Mouse (Mus musculus): ENCODE results near the gene Mybl2.

Mybl2 gene

DNA sequence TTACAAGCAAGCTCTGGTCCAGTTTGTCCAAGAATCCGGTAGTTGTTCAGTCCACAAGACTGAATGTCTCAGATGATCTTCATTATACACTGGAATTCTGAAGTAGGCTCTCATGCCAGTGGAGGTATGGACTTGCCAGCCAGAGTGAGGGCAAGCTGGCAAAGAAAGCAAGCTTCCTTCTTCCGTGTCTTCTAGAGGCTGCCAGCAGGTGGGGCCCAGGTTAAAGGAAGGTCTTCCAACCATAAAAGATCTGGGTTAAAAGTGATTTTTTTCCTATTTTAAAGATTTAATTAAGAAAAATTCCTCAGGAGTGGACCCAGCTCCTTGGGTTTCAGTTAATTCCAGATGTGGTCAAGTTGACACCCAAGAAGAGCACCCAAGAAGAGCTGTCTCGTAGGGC, 15.7 kb downstream of the Mybl2 start:
- in situ Hi-C loops (cut with MboI; ENCODE audit: unreplicated experiment in 2 of 2) = loop anchor here (5.0 to 10.0 kb wide), 2 partner anchors 63 to 135 kb away; partner anchors contain the start of gene Srsf6 (in 1 of the 2)

DNA sequence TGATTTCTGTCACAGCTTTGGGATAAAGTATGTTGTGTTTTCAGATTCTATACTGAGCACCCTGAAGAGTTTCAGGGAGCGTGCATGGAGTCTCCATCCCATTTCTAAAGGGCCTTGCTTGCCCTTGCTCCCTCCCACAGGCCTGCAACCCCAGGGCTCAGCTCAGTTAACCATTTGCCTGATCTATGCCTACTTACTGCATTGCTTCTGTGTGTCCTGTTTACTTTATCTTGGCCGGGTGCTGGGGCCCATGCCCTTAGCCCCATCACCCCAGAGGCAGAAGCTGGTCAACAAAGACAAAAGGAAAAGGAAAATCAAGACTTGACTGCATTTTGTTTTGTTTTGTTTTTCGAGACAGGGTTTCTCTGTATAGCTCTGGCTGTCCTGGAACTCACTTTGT, 17.1 kb downstream of the Mybl2 start:
- in situ Hi-C loops (cut with MboI; ENCODE audit: unreplicated experiment in 2 of 2) = loop anchor here (5.0 to 10.0 kb wide), 2 partner anchors 64 to 137 kb away; partner anchors contain the start of gene Srsf6 (in 1 of the 2)

DNA sequence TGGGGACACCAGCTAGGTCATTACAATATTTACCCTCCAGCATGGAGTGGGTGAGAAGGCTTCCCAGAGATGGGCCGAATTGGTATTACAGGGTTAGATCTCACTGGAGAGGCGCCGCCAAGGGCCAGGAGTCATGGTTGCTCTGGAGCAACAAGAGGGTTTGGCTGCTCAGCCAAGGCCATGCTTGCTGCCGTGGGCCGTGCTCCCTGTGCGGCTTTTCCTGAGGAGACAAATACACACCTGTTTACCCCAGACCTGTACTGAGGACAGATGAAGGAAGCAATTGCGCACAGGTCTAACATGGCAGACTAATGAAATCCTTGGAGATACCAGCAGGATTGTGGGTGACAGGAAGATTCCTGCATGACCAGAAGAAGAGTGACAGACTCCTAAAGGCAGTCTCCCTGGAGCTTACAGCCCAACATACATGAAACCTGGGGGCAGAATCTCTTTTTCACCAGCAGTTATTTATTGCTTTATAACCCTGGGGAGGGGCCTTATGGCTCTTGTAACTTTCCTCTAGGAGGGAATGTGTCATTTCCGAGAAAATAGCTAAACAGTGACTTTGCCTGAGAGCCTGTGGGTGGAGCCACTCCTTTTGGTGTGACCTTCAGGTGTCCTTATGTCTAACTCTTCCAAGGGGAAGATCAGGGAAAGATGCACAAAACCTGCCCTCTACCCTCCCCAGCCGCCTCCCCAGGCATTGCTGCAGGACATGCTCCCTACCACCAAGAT, 18.7 kb downstream of the Mybl2 start:
- in situ Hi-C loops (cut with MboI; ENCODE audit: unreplicated experiment in 2 of 2) = loop anchor here (5.0 to 10.0 kb wide), 2 partner anchors 66 to 138 kb away; partner anchors contain the start of gene Srsf6 (in 1 of the 2)

DNA sequence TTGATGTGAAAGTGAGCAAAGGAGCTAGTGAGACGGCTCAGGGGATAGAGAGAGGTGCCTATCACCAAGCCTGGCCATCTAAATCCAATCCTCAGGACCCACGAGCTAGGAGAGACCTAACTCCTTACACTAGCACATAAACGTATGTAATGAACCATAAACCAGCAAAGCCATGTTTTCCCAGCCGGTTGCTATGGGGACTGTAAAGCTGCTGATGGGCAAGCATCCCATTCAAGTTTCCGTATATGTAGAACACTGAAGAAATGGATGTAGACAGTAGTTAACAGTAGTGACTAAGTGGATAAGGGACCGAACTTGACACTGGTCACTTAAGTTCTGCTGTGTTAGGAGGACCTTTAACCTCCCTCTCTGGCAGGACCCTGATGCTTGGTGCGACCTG, 19.5 kb downstream of the Mybl2 start:
- in situ Hi-C loops (cut with MboI; ENCODE audit: unreplicated experiment in 2 of 2) = loop anchor here (5.0 to 10.0 kb wide), 2 partner anchors 67 to 139 kb away; partner anchors contain the start of gene Srsf6 (in 1 of the 2)

DNA sequence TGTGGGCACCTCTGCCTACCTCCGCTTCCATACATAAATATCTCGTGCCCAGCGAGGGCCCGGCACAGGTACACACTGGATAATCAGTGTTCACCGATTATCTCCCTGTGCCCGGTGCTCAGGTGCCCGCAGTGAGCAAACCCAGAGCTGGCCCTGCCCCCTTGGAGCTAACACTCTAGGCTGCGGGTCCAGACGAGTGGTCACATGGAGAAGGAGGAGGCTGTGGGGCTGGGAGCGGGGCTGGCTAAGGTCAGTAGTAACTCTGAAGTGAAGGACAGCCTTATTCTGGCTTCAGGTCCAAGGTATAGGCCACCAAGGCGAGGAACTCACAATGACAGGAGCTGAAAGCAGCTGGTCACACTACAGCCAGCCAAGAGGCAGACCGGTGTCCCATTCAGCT, 20.3 kb downstream of the Mybl2 start:
- in situ Hi-C loops (cut with MboI; ENCODE audit: unreplicated experiment in 2 of 2) = loop anchor here (5.0 to 10.0 kb wide), 2 partner anchors 68 to 140 kb away; partner anchors contain the start of gene Srsf6 (in 1 of the 2)

DNA sequence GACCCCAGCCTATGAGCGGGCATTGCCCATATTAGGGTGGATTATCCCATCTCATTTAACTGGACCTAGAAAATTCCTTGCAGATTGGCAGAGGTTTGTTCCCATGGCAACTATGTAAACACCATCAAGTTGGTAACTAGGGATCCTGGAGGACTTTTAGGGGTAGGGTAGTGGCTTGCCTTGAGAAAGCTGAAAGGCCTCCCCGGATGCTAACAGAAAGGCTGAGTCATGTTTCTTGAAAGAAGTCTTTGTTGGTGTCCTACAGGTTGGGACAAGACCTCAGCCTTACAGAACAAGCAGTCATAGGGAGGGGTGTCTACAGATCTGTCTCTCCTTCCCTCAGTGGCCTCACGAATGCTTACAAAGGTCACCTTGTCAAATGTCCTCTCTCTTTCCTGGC, 20.7 kb downstream of the Mybl2 start:
- in situ Hi-C loops (cut with MboI; ENCODE audit: unreplicated experiment in 2 of 2) = loop anchor here in 1 of 2 experiments (10.0 kb wide), 1 partner anchor 140 kb away; the partner anchor contains the start of gene Srsf6

DNA sequence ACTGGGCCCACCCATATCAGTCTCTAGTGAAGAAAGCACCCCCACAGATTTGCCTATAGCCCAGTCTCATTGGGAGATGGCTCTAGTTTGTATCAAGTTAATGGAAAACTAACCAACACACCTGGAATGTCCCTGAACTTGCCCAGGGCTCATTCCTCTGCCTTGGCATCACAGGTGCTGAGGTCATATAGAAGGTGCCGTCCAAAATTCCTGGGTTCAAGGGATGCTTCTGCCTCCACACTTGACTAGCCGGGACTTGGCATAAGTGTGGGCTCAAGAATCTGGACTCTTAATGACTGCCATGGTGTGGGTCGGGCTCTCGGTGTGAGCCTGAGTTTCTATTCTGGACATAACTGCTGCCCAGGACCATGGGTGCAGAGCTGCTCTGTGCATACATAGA, 24.6 kb downstream of the Mybl2 start:
- in situ Hi-C loops (cut with MboI; ENCODE audit: unreplicated experiment in 2 of 2) = loop anchor here in 1 of 2 experiments (10.0 kb wide), 1 partner anchor 144 kb away; the partner anchor contains the start of gene Srsf6

DNA sequence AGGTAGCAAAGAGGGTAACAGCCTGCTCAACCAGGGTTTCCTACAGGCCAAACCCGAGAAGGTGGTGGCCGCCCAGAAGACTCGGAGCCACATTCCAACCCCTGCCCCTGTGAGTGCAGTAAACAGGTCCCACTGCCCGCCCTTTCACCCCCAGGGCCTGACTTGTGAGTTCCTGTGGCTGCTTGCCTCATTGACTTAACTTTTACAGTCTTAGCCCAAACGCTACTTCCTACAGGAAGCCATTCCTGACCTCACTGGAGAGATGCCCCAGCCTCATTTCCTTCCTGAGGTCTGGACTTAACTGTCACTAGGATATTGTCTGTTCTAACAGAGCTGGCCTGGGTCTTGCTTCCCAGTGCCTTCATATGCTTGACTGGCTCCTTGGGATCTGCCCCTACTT, 28.1 kb downstream of the Mybl2 start:
- in situ Hi-C loops (cut with MboI; ENCODE audit: unreplicated experiment in 2 of 2) = loop anchor here in 1 of 2 experiments (10.0 kb wide), 1 partner anchor 88 kb away; no protein-coding TSS in a partner anchor

DNA sequence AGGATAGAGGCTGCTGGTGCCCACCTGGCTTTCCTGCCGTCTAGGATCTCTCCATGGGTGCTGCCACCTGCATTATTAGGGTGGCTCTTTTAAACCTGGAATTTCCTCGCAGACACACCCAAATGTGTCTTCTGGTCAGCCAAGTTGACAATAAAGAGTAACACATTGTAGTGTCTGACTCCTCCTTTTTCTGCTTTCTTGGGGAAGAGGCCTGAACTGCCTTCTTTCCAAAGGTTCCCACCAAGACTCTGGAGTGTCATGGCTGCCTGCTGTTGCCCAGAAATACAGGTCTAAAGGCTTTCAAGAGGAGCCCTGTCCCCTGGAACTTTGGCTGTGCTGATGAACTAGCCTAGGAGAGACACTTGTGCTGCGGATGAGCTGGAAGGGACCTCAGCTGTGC, 30.0 kb downstream of the Mybl2 start:
- in situ Hi-C loops (cut with MboI; ENCODE audit: unreplicated experiment in 2 of 2) = loop anchor here in 1 of 2 experiments (10.0 kb wide), 1 partner anchor 90 kb away; no protein-coding TSS in a partner anchor

DNA sequence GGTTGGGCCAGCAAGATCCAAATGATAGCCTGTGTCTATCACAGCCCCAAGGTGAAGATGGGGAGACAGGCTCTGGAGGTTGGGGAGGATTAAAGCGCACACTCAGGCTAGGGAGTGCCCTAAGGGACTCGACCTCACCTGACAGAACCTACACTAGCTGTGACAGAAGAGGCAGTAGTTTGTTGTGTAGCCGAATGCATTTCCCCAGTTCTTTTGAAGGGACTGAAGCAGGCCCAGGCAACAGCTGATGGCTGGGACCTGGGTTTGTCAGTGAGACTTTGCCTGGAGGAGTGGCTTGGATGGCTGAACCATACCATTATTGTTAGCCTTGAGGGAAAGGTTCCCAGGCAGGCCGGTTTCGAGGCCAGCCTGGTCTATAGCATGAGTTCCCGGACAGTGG, 30.6 kb downstream of the Mybl2 start:
- in situ Hi-C loops (cut with MboI; ENCODE audit: unreplicated experiment in 2 of 2) = loop anchor here in 1 of 2 experiments (10.0 kb wide), 1 partner anchor 90 kb away; no protein-coding TSS in a partner anchor

DNA sequence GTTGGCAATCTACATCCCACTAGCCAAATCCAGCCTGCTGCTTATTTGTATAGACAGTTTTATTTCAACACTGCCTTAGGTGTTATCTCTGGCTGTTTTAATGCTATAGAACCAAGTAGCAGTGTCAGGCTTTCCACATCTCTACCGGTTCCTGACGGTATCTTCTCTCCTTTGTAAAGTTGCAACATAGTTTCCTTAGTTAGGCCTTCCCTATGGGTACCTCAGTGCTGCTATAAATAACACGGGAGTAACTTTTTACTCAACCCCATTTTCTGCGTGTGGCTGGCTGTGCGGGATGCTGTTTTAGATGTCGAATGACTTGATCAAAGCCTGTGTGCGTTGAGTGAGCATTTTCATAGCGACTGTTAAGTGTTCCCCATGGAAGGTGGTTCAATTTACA, 32.1 kb downstream of the Mybl2 start:
- in situ Hi-C loops (cut with MboI; ENCODE audit: unreplicated experiment in 2 of 2) = loop anchor here in 1 of 2 experiments (10.0 kb wide), 1 partner anchor 92 kb away; no protein-coding TSS in a partner anchor

DNA sequence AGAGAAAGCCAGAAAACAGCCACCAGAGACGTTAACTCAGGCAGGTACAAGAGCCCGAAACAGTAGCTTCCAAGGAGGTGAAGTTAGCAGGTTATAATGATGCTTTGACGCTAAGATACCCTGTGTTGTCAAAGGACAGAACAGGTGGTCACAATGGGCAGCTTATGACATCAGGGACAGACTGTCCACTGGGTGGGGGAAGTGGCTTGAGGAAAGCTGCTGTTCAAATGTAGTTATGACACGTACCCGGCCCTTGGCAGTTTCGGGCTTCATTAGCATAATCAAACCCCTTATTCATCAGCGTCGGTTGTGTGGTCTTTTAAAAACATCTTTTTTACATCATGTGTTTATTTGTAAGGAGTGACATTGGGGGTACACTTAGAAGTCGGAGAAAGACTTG, 33.2 kb downstream of the Mybl2 start, which contains the start of gene Gtsf1l:
Gene Gtsf1l (minus strand): TSS at position 128 of the 400 bp plus-strand sequence.
- in situ Hi-C loops (cut with MboI; ENCODE audit: unreplicated experiment in 2 of 2) = loop anchor here in 1 of 2 experiments (10.0 kb wide), 1 partner anchor 93 kb away; no protein-coding TSS in a partner anchor

DNA sequence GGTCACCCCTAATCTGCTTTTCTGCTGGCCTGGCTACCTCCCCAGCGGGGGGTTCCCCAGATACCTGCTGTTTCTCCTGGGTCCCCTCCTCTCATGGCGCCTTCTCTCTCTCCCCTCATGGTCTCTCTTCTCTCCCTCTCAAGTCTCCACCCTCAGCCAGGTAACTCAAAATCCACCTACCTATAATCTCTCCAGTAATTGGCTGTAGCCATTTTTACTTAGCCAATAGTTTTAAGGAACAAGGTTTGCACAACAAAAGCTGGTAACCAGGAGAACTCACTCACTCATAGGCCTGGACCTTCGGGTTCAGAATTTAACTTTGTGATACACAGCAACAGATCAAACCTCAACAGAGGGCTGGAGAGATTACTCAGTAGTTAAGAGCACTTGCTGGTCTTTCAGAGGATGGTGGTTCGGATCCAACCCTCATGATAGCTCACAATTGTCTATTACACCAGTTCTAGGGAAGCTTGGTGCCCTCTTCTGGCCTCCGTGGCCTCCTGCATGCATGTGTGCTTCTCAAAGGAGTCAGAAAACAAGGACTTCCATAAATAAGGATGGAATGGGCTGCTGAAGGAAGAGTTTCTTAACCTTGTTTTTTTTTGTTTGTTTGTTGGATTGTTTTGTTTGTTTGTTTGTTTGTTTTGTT, 35.1 kb downstream of the Mybl2 start:
- in situ Hi-C loops (cut with MboI; ENCODE audit: unreplicated experiment in 2 of 2) = loop anchor here in 1 of 2 experiments (10.0 kb wide), 1 partner anchor 95 kb away; no protein-coding TSS in a partner anchor

DNA sequence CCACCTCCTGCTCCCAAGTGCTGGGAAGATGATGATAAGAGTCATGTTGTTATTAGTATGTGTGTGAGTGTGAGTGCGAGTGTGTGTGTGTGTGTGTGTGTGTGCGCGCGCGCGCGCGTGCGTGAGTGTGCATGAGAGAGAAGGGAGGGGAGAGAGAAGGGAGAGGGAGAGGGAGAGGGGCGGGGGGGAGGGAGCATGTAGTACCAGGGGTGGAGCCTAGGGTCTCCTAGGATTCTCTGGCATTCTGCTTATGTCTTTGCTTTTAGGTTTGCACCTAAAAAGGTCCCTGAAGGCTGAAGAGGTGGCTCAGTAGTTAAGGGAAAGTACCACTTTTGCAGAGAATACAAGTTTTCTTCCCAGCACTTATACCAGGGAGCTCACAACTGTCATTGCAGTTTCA, 40.4 kb downstream of the Mybl2 start:
- in situ Hi-C loops (cut with MboI; ENCODE audit: unreplicated experiment in 2 of 2) = loop anchor here (5.0 kb wide), 2 partner anchors 173 to 237 kb away; no protein-coding TSS in a partner anchor

DNA sequence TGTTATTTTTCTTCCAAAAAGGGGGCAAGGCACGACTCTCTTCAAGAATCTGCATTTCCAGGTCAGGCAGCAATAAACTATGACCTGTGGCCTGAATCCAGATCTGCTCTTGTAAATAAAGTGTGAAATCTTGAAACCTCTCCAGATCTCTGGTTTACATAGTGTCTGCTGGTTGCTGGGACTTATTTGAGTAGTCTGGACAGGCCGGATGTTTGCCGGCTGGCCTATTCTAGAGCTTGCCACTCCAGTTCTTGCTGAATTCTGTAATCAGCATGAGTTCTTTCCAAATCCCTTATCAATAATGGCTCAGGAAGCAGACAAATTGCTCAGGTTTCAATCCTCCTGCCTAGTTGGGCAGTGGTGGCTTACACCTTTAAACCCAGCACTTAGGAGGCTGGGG, 41.3 kb downstream of the Mybl2 start:
- in situ Hi-C loops (cut with MboI; ENCODE audit: unreplicated experiment in 2 of 2) = loop anchor here (5.0 kb wide), 2 partner anchors 173 to 237 kb away; no protein-coding TSS in a partner anchor

DNA sequence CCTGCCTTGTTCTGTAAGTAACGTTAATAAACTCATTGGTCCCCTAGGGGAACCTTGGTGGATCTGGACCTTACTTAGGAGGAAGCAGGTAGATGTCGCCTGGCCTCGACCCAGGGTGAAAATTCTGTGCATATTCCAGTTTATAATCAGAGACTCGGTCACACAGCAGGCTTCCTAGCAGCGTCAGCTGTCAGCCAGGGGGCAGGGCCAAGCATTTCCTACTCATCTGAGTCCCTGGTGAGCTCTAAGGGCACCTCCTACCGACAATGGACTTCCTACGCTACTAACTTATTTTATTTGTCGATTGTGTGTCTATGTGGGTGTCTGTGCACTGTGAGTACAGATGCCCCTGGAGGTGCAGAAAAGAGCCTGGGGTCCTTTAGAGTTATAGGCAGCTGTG, 45.4 kb downstream of the Mybl2 start:
- in situ Hi-C loops (cut with MboI; ENCODE audit: unreplicated experiment in 2 of 2) = loop anchor here (5.0 to 10.0 kb wide), 3 partner anchors 95 to 232 kb away; no protein-coding TSS in a partner anchor

DNA sequence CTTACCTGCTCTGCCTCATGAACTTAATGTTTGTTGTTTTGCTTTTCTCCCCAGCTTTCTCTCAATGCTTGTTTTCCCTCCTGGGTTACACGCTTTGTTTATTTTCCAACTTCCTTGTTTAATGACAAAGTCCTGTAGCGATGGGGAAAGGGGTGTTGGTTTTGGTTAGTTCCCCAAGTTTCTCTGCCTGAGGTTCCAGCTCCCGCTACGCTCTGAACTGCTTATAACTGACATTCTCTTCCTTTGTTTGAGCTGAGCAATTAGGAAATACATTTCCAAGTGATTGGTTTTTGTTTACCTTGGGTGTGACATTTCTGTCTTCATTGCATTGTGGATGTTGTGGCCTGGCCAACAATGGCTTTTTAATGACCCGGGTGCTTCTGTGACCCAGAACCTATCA, 46.1 kb downstream of the Mybl2 start:
- in situ Hi-C loops (cut with MboI; ENCODE audit: unreplicated experiment in 2 of 2) = loop anchor here in 1 of 2 experiments (10.0 kb wide), 1 partner anchor 94 kb away; no protein-coding TSS in a partner anchor

DNA sequence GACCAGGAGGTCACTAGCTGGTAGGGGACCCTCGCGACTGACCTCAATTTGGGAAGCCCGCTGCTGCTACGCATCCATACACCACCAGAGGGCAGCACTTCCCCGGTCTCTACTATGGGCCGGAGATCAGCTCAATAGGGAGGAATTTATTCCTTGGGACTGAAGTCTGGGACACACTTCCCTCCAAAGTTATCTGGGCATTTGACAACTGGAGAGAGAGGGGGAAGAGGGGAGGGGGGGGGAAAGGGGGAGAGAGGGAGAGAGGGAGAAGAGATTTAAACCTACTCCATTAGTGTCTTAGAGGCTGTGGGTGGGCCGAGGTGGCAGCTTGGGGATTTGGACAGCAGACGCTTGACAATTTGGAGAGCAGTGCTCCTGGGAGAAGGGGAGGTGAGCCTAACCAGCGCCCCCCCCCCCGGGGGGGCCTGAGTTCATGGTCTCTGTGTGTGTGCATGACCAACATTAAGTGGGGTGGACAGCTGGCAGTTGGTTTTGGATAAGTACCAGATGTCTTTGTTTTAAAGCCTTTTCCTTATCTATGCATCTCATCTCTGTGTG, 47.2 kb downstream of the Mybl2 start:
- in situ Hi-C loops (cut with MboI; ENCODE audit: unreplicated experiment in 2 of 2) = loop anchor here in 1 of 2 experiments (10.0 kb wide), 1 partner anchor 93 kb away; no protein-coding TSS in a partner anchor

DNA sequence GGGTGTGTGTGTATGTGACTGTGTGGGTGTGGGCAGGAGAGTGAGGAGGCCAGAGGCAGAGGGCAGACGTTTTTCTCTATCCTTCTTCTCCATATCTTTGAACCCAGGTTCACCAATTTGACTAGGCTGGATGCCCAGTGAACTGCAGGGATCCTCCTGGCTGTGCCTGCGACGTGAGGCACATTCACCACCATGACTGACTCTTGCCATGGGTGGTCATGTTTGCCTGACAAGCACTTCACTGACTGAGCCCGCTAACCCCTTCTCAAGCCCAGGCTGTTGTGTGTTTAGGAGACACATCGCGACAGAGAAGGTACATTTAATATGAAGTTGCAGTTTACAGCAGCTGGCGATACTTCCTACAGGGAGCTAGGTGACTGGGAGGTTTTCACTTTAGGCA, 47.7 kb downstream of the Mybl2 start:
- in situ Hi-C loops (cut with MboI; ENCODE audit: unreplicated experiment in 2 of 2) = loop anchor here in 1 of 2 experiments (10.0 kb wide), 1 partner anchor 93 kb away; no protein-coding TSS in a partner anchor
